Mouse (Mus musculus): ENCODE data around the gene Olfm2. TPM values are rescaled to one million over a fixed set of nuclear protein-coding genes. Genes with fewer than 3 reads are reported as not detected.
"Not testable (repeated sequence)": the region's sequence is repeated elsewhere in the genome, so short reads cannot be mapped to it uniquely, and the experiment has no call there.

The Olfm2 gene
- polyA plus RNA-seq, 1 experiment = 162 TPM

DNA sequence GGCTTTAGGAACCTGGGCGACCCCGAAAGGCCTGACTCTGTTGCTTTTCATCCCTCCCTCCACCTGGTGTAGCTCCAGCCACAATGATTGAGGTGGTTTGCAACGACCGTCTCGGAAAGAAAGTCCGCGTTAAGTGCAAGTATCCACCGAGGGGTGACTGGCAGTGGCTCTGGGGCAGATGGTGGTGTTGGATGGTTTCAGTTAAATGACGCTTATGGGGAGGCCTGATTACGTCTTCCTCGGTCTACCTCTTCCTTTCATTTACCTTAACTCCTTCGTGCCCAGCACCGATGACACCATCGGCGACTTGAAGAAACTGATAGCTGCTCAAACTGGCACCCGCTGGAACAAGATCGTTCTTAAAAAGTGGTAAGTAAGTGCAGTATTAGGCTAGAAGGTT lies 101.0 kb downstream of the Olfm2 start:
- TF ChIP-seq CTCF (IDR thresholded peaks at IDR 0.05; ENCODE audit: borderline replicate concordance, extremely low read depth, insufficient read depth, insufficient read length) = no peak
- TF ChIP-seq POLR2A (IDR thresholded peaks at IDR 0.05; ENCODE audit: borderline replicate concordance, extremely low read depth, insufficient read depth, insufficient read length, poor library complexity, severe bottlenecking) = no peak
- DNase-seq (ENCODE audit: low read depth) = peak; percentile 48

DNA sequence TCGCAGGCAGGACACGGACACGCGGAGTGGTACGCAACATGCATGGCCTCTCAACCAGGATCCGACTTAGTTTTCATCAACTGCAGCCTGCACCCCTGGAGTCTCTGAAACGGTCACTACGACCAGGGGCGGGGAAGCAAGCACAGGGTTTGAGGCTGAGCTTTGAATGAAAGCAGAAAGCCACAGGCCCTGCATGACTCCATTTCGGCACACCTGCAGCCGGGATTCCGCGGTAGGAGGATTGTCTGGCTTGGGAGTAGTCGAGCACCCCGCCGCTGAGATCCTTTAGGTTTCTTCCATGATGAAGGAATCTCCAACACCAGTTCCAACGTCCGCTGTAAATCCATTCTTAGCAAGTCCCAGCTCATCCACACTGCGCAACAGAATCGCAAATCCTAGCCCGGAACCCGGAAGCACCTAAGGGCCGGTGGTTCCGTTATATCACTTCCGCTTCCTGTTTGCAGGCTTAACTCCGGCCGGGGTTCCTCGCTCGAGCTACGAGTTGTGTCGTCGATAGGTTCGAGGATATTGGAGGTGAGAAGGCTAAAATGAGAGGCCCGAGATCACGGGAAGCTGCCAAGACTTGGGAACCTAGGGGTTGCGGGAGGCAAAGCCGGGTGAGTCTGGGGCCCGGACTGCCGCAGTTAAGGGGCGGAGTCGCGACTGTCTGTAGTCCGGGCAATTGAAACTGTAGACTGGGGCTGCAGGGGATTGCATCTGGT lies 101.6 kb downstream of the Olfm2 start, which contains the start of gene Fbxl12:
Fbxl12 (minus strand) TSS at position 408 of the 722 bp plus-strand sequence.
- peak; percentile 27; the same call in 1 of the 2 replicates for TF ChIP-seq POLR2A (IDR thresholded peaks at IDR 0.05; ENCODE audit: borderline replicate concordance, extremely low read depth, insufficient read depth, insufficient read length, poor library complexity, severe bottlenecking)
- TF ChIP-seq CTCF (IDR thresholded peaks at IDR 0.05; ENCODE audit: borderline replicate concordance, extremely low read depth, insufficient read depth, insufficient read length) = no peak
- DNase-seq (ENCODE audit: low read depth) = peak; percentile 94

DNA sequence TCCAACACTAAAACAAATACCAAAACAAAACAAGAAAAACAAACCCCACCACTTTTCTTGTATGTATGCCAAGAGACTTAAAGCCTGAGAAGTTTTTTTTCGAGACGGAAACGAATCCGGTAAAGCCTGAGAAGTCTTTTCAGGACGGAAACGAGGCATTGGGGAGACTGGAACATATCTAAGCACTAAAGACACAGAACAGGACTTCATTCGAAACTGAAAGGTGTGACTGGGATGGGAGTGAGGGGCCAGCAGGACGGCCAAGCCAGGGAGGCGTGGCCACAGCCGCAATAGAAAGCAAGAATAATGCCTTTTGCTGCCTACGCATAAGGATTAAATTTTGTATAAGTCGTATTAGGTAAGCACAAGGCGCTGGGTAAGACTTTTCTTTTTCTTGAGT lies 102.4 kb downstream of the Olfm2 start:
- TF ChIP-seq CTCF (IDR thresholded peaks at IDR 0.05; ENCODE audit: borderline replicate concordance, extremely low read depth, insufficient read depth, insufficient read length) = no peak
- no peak for TF ChIP-seq POLR2A (IDR thresholded peaks at IDR 0.05; ENCODE audit: borderline replicate concordance, extremely low read depth, insufficient read depth, insufficient read length, poor library complexity, severe bottlenecking)
- no peak for DNase-seq (ENCODE audit: low read depth)

DNA sequence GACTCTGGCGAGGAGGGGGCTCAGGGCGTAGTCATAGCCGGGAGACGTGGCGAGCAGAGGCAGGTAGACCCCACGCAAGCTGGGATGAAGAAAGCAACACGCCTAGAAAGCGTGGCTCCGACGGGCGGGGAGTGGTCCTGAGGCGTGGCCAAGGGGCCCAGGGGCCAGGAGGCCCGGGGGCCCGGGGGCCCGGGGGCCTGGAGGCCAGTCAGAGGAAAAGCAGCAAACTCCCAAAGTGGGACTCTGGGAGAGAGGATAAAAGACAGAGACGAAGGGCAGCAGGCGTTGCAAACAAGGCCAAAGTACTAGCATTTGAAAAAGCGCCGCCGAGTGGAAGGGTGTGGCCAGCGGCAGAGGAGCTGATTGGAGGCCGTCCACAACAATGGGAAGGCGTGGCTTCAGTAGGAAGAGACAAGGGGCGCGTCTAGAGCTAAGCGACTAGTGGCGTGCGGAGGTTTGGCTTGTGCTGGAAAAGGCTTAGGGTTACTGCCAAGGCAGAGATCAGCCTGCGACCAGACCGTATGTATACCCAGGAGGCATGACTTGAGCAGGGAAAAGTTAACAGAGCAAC lies 103.2 kb downstream of the Olfm2 start:
- 0 out of 2 replicates have a peak, but pooled peaks have one; percentile 2 for TF ChIP-seq POLR2A (IDR thresholded peaks at IDR 0.05; ENCODE audit: borderline replicate concordance, extremely low read depth, insufficient read depth, insufficient read length, poor library complexity, severe bottlenecking)
- TF ChIP-seq CTCF (IDR thresholded peaks at IDR 0.05; ENCODE audit: borderline replicate concordance, extremely low read depth, insufficient read depth, insufficient read length) = no peak; the same call in 1 of the 2 replicates
- DNase-seq (ENCODE audit: low read depth) = peak; percentile 96

DNA sequence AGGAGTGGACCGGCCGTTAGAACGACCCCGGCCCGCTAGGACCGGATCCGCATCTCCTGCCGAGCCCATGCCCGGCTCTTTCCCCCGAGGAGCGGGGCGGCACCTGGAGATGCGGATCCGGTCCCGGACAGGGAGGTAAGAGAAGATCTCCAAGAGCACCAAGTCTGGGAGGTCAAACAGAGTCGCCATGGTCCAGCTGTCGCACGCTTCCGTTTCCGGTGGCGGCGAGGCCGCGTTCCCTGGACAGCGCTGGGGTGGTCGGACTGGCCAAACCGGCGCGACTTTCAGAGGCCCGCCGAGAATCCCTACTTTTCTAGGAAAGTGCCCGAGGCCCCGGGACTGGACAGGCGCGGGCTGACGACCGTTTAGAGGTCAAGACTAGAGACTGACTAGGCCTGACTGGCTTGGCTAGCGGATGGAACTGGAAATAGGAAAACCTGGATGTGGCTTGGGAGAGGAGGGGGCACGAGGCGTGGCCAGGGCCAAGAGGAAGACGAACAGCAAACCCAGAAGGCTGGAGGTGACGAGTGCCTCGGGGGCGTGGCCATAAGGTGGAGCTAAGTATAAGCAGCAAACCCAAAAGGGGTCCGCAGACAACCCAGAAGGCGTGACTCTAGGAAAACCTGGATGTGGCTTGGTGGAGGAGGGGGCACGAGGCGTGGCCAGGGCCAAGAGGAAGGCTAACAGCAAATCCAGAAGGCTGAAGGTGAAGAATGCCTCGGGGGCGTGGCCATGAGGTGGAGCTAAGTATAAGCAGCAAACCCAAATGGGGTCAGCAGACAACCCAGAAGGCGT lies 103.9 kb downstream of the Olfm2 start, which contains the start of gene Ubl5:
Ubl5 (plus strand) TSS at position 778 of the 795 bp plus-strand sequence.
- DNase-seq (ENCODE audit: low read depth) = peak; percentile 98
- TF ChIP-seq CTCF (IDR thresholded peaks at IDR 0.05; ENCODE audit: borderline replicate concordance, extremely low read depth, insufficient read depth, insufficient read length) = no peak
- TF ChIP-seq POLR2A (IDR thresholded peaks at IDR 0.05; ENCODE audit: borderline replicate concordance, extremely low read depth, insufficient read depth, insufficient read length, poor library complexity, severe bottlenecking) = 0 out of 2 replicates have a peak, but pooled peaks have one; percentile 3

DNA sequence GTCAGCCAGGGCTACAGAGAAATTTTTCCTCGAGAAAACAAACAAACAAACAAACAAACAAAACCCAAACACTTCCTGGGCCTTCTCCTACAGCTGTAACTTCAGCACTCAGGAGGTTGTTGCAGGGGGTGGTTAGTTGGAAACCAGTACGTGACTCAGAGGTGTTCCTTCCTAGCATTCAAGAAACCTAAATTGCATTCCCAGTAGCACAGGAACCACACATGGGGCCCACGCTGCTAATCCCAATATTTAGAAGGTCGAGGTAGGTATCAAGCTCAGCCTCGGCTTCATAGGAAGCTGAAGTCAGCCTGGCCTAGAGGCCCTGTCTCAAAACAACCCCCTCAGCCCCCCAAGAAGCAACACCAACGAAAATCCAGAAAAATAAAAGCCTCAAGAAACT lies 104.6 kb downstream of the Olfm2 start:
- no peak for DNase-seq (ENCODE audit: low read depth)
- TF ChIP-seq POLR2A (IDR thresholded peaks at IDR 0.05; ENCODE audit: borderline replicate concordance, extremely low read depth, insufficient read depth, insufficient read length, poor library complexity, severe bottlenecking) (no peak), CTCF (IDR thresholded peaks at IDR 0.05; ENCODE audit: borderline replicate concordance, extremely low read depth, insufficient read depth, insufficient read length) (no peak)

DNA sequence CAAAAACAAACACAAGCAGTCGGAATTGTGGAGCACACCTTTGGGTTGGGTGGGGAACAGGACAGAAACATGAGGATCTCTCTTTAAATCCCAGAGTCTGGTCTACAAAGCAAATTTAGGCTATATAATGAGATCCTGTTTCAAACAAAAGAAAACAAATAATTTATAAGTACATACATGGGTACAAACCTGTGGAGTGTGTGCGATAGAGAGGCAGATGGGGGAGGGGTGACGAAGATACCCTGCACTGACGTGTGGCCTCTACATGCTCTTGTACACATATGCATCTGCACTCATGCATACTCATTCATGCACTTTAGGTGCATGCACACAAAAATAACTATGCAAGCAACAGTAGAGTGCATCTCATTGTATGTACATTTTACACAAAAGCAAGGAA lies 106.7 kb downstream of the Olfm2 start:
- no peak for DNase-seq (ENCODE audit: low read depth)
- TF ChIP-seq CTCF (IDR thresholded peaks at IDR 0.05; ENCODE audit: borderline replicate concordance, extremely low read depth, insufficient read depth, insufficient read length) (no peak), POLR2A (IDR thresholded peaks at IDR 0.05; ENCODE audit: borderline replicate concordance, extremely low read depth, insufficient read depth, insufficient read length, poor library complexity, severe bottlenecking) (no peak)

DNA sequence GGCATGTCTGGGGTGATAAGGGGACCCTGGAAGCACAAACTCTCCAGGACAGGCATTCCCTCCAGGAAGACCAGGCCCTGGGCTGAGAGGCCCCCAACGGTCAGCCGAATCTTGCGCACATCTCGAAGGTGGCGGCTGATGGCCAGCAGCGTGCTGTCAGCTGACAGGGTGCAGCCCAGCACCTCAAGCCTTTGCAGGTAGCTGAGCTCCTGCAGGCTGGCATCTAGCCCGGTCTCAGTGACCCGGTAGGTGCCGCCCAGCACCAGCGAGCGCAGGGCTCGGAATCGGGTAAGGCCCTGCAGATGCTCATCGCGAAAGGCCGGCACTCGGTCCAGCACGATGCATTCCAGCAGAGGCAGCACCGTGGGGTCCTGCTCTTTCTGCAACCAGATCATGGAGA lies 107.6 kb downstream of the Olfm2 start:
- TF ChIP-seq CTCF (IDR thresholded peaks at IDR 0.05; ENCODE audit: borderline replicate concordance, extremely low read depth, insufficient read depth, insufficient read length) = no peak
- TF ChIP-seq POLR2A (IDR thresholded peaks at IDR 0.05; ENCODE audit: borderline replicate concordance, extremely low read depth, insufficient read depth, insufficient read length, poor library complexity, severe bottlenecking) = no peak
- no peak for DNase-seq (ENCODE audit: low read depth)

DNA sequence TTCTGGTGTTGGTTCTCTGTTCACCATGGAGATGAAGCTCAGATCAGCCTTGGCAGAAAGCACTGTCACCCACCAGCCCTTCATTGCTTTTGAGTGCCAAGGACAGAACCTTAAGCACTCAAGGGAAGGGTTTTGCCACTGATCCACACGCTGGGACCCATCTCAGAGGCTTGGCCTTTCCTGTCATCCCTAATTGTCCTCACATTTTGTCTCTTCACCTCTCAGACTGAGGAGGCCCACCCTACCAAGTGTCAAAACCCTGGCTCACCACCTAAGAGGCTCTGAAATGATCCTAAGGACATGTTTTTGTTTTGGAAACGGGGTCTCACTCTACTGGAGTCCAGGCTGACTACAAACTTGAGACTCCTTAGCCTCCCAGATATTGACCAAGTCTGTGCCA lies 109.4 kb downstream of the Olfm2 start:
- TF ChIP-seq POLR2A (IDR thresholded peaks at IDR 0.05; ENCODE audit: borderline replicate concordance, extremely low read depth, insufficient read depth, insufficient read length, poor library complexity, severe bottlenecking) = no peak
- TF ChIP-seq CTCF (IDR thresholded peaks at IDR 0.05; ENCODE audit: borderline replicate concordance, extremely low read depth, insufficient read depth, insufficient read length) = no peak

DNA sequence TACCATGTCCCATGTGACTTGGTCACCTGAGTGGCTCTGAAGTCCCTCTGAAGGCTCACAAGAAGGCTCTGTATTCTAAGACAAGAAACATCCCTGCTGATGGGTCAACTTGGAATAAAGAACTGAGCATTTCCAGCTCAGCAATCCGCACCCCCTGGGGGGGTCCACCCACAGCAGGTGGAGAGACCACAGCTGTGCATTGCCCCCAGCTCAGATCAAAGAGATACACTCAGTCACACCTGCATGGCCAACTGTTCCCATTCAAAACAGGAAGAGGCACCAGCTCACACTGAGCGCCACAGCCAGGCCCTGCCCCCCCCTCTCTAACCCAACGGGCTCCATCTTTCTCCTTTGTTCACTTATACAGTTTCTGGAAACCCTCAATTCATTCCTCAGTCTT lies 109.9 kb downstream of the Olfm2 start:
- DNase-seq (ENCODE audit: low read depth) = no peak
- TF ChIP-seq CTCF (IDR thresholded peaks at IDR 0.05; ENCODE audit: borderline replicate concordance, extremely low read depth, insufficient read depth, insufficient read length) (no peak), POLR2A (IDR thresholded peaks at IDR 0.05; ENCODE audit: borderline replicate concordance, extremely low read depth, insufficient read depth, insufficient read length, poor library complexity, severe bottlenecking) (no peak)

More for the DNA sequence above, 109.4 kb downstream of the Olfm2 start:
- no peak for DNase-seq (ENCODE audit: low read depth)

DNA sequence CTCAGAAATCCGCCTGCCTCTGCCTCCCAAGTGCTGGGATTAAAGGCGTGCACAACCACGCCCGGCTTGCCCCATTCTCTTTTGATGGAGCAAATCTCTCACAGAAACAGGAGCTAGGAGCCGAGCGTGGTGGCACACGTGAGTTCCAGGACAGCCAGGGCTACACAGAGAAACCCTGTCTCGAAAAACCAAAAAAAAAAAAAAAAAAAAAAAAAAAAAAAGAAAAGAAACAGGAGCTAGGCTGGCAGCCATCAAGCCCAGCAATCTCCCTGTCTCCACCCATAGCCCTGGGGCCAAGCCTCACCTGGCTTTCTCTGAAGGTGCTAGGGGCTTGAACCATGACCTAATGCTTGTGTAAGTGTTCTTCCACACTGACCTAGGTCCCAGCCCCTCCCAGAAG lies 110.5 kb downstream of the Olfm2 start:
- not testable (repeated sequence) for DNase-seq (ENCODE audit: low read depth)
